Mouse (Mus musculus): ENCODE measurements around the gene Pagr1b. TPM values are rescaled to one million over a fixed set of nuclear protein-coding genes. Genes with fewer than 3 reads are reported as not detected.
A peak's percentile ranks its signal among the peaks of the same experiment; 100 is the strongest.

Pagr1b gene
- polyA plus RNA-seq, 1 experiment = not detected

DNA sequence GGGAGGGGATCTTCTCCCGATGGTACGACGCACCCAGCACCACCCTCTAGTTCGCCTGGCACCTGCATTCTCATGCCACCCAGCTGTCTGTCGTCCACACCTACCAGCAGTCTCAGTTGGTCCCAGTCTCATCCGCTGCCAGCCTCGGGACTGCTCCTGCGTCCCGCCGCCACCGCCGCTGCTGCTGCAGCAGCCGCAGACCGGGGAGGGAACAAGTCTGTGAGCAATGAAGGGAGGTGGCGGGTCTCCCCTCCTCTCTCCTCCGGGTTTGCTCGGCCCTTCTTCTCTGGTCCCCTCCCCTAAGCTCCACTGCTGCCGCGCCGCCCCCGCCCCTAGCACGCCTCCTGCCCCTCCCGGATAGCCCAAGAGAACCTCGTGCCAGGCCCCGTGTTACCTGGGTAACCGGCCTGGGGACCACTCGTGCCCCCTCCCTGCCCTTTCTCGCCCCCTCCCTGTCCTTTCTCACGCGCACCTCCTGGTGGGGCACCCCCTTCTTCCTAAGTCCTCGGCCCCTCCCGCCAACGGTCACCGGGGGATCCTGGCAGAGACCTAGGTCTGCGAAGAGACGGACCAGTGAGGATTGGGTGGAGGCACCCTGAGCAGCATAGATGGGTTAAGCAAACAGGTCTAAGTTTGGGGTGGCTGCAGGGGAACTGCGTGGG, 4.7 kb upstream of the Pagr1b start, which contains the start of the genes Gm42742 and Prrt2:
TSS of gene Gm42742 (minus strand) at position 197 of the 662 bp plus-strand sequence.
TSS of gene Prrt2 (minus strand) at position 311 of the 662 bp plus-strand sequence.
- Histone ChIP-seq H3K9me3 (ENCODE audit: control insufficient read depth, low read length) (no peaks in the 10 kb centered on the region), H3K27me3 (ENCODE audit: control insufficient read depth) (peaks cover 7% of the 10 kb centered on the region), H3K4me1 (ENCODE audit: control insufficient read depth) (peaks cover 72% of the 10 kb centered on the region), H3K4me3 (replicated peaks) (peak within 1 kb of the TSS; percentile 34), H3K36me3 (ENCODE audit: control insufficient read depth) (peaks cover 47% of the 10 kb centered on the region)
- TF ChIP-seq GATA1 (IDR thresholded peaks at IDR 0.05; ENCODE audit: low read length) = no peak
- no peak for TF ChIP-seq TAL1 (IDR thresholded peaks at IDR 0.05; ENCODE audit: low read length)

DNA sequence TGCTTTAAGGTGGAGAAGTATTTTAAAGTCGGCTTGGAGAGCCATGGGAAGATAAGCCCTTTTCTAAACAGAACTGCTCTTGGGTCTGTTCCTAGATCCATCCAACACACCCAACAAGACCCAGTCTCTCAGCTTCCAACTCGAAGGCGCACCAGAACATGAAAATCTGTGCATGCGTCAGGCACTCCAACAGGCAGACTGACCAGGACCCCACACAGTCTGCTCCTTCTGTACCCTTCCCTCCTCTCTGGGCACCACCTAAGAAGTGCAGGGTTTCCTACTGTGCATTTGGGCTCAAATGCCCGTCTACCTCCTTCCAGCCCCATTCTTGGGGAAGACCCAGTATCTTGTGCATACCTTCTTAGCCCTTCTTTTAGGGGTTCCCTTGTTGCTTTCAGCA, 4.2 kb upstream of the Pagr1b start:
- Histone ChIP-seq H3K9me3 (ENCODE audit: control insufficient read depth, low read length) (no peaks in the 10 kb centered on the region), H3K4me1 (ENCODE audit: control insufficient read depth) (peaks cover 74% of the 10 kb centered on the region), H3K27me3 (ENCODE audit: control insufficient read depth) (peaks cover 7% of the 10 kb centered on the region), H3K36me3 (ENCODE audit: control insufficient read depth) (peaks cover 49% of the 10 kb centered on the region), H3K4me3 (replicated peaks) (peak overlapping the region; percentile 34)
- TF ChIP-seq GATA1 (IDR thresholded peaks at IDR 0.05; ENCODE audit: low read length) (no peak), TAL1 (IDR thresholded peaks at IDR 0.05; ENCODE audit: low read length) (no peak)

DNA sequence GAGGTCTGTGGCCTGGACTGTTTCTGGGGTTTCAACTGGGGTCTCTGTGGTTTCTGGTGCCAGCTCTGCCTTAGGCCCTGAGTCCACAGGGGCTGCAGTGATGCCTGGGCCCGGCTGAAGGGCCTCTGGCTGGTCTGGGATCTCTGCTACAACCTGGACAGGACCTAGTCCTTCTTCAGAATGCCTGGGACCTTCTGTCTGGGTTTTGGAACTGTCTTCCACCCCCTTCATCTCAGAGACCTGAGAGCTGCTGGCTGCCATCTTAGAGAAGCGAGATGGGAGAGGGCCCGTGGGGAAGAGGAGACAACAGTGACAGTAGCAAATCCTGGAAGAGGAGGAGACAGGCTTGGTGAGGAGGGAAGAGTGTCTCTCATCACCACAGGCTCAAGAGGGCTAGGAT, 3.7 kb upstream of the Pagr1b start:
- Histone ChIP-seq H3K9me3 (ENCODE audit: control insufficient read depth, low read length) (no peaks in the 10 kb centered on the region), H3K4me3 (replicated peaks) (no peak overlapping the region), H3K36me3 (ENCODE audit: control insufficient read depth) (peaks cover 49% of the 10 kb centered on the region), H3K4me1 (ENCODE audit: control insufficient read depth) (peaks cover 74% of the 10 kb centered on the region), H3K27me3 (ENCODE audit: control insufficient read depth) (peaks cover 7% of the 10 kb centered on the region)
- TF ChIP-seq GATA1 (IDR thresholded peaks at IDR 0.05; ENCODE audit: low read length) (no peak), TAL1 (IDR thresholded peaks at IDR 0.05; ENCODE audit: low read length) (no peak)

DNA sequence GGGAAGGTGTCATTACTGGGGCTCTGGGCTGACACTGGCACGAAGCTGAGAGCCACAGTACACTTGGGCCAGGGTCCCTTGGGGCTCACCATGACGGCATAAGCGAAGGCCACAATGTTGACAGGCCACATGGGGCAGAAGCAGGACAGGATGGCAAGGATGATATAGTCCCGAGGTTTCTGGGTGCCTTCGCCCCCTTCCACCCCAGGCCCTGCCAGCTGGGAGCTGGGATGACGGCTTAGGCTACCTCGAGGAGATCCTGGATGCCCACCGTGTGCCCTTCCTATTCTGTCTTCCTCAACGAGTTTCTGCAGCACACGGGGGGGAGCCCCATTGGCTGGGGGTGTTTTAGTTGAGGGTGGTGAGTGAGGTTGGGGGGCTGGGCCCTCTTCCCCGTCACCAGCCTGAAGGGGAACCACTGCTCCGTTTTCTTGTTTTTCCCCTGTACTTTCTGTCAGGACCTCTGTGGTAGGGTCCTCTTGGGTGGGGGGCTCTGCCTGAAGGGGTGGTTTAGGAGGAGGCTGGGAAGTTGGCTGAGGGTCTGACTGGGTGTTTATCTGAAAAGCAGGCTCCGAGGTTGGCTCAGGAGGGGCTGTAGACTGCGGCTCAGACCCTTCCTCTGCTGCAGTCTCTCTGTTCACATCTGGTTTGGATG, 3.1 kb upstream of the Pagr1b start:
- Histone ChIP-seq H3K9me3 (ENCODE audit: control insufficient read depth, low read length) (no peaks in the 10 kb centered on the region), H3K27me3 (ENCODE audit: control insufficient read depth) (peaks cover 7% of the 10 kb centered on the region), H3K4me1 (ENCODE audit: control insufficient read depth) (peaks cover 74% of the 10 kb centered on the region), H3K36me3 (ENCODE audit: control insufficient read depth) (peaks cover 49% of the 10 kb centered on the region), H3K4me3 (replicated peaks) (no peak overlapping the region)
- TF ChIP-seq TAL1 (IDR thresholded peaks at IDR 0.05; ENCODE audit: low read length) = no peak
- TF ChIP-seq GATA1 (IDR thresholded peaks at IDR 0.05; ENCODE audit: low read length) = no peak

DNA sequence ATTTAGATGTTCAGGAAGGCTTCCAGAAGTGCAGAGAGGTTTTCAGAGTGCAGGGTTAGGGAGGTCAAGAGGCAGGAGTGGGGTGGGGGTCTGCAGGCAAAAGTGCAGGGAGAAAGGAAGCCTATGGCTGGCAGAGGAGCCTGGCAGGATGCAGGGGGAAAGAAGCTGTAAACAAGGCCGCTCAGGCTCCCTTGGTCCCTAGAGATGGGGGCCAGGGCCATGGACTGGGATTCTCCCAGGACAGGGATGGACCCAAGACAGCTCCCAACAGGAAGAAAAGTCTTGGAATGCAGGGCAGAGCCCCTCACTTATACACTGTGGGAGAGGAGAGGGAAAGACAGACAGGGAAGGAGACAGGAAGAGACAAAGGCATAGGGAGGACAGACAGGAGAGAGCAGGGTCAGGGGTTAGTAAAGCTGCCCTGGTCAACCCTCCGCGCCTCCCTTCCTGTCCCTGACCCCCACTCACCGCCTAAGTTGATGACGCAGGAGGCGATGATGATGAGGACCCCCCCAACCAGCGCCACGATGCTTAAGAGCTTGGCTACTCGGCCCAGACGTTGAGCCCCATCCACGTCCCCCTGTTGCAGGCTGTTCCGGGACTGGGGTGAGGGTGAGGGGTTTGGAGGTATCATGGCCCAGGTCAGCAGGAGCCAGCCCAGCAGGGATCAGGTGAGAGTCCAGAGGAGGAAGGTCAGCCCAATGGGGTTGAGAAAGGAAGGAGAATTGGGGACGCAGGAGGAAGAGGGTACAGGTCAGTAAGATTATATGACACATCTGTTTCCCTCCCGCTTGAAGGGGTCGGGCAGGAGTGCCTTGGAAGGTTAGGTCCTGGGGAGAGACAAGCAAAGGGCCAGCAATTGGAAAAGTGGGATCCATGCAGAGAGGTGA, 2.4 kb upstream of the Pagr1b start:
- Histone ChIP-seq H3K4me3 (replicated peaks) (no peak overlapping the region), H3K9me3 (ENCODE audit: control insufficient read depth, low read length) (no peaks in the 10 kb centered on the region), H3K4me1 (ENCODE audit: control insufficient read depth) (peaks cover 73% of the 10 kb centered on the region), H3K36me3 (ENCODE audit: control insufficient read depth) (peaks cover 47% of the 10 kb centered on the region), H3K27me3 (ENCODE audit: control insufficient read depth) (peaks cover 7% of the 10 kb centered on the region)
- TF ChIP-seq TAL1 (IDR thresholded peaks at IDR 0.05; ENCODE audit: low read length) = no peak
- TF ChIP-seq GATA1 (IDR thresholded peaks at IDR 0.05; ENCODE audit: low read length) = no peak

DNA sequence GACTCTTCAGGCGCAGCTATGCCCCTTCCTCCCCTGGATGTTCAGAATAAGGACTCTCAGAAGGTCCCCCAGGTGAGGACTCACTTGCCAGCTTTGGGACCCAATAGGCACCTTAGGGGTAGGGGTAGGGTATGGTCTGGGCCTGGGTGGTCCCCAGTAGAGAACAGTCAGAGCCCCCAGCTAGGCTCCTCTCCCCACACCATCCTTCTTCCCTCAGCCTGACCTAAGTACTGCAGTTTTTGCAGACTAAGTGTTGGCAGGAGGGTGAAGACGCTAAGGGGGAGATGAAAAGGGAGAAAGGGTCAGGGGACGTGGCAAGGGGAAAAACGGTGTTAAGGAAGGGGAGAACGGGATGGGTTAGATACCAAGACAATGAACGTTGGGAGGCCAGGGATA, 1.7 kb upstream of the Pagr1b start:
- Histone ChIP-seq H3K9me3 (ENCODE audit: control insufficient read depth, low read length) (no peaks in the 10 kb centered on the region), H3K4me1 (ENCODE audit: control insufficient read depth) (peaks cover 73% of the 10 kb centered on the region), H3K36me3 (ENCODE audit: control insufficient read depth) (peaks cover 47% of the 10 kb centered on the region), H3K27me3 (ENCODE audit: control insufficient read depth) (peaks cover 7% of the 10 kb centered on the region), H3K4me3 (replicated peaks) (no peak overlapping the region)
- TF ChIP-seq TAL1 (IDR thresholded peaks at IDR 0.05; ENCODE audit: low read length) (no peak), GATA1 (IDR thresholded peaks at IDR 0.05; ENCODE audit: low read length) (no peak)

DNA sequence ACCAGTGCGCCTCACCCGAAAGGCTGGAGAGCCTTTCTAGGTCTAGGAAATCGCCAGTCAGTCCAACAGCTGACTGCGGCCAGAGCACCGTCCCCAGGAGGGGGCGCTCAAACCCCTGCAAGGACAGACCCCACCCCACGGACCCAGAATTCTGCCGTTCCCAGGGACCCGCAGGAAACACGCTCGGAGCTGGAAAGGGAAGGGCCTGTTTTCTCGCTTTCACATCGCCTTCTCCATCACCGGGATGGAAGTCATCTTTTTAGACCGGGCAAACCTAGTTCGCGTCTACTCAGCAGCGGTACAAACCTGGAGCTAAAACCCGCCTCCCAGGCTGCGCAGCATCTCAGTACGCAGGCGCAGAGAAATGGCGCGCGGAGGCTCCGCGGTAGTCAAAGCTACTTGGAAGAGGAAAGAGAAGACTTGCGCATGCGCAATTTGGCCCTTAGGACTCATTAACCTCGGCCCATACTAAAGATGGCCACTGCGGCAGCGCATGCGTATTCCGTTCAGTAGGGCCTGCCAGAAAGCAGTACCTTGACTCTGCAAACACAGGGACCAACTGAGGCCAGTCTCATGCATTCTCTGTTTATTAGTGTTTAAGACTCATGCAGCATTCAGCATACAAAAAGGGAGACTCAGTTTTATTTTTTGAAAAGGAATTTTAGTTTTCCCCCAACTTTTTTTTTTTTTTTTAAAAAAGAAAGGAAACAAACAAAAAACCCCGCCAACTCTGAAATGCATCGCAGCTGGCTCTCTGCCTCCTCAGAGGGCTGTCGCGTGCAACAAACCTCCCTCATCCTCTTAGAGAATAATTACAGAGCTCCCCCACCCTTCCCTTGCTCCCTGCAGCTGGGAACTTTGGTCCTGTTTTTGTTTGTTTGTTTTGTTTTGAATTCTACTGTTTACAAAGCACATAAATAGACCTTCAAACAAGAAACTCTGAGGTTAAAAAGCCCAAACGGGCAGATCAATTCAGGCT, 976 bp upstream of the Pagr1b start, which contains the start of gene Pagr1a:
TSS of gene Pagr1a (minus strand) at position 382 of the 979 bp plus-strand sequence.
- Histone ChIP-seq H3K4me3 (replicated peaks) (peak within 1 kb of the TSS; percentile 81), H3K36me3 (ENCODE audit: control insufficient read depth) (peaks cover 46% of the 10 kb centered on the region), H3K27me3 (ENCODE audit: control insufficient read depth) (peaks cover 7% of the 10 kb centered on the region), H3K4me1 (ENCODE audit: control insufficient read depth) (peaks cover 71% of the 10 kb centered on the region), H3K9me3 (ENCODE audit: control insufficient read depth, low read length) (no peaks in the 10 kb centered on the region)
- no peak for TF ChIP-seq TAL1 (IDR thresholded peaks at IDR 0.05; ENCODE audit: low read length)
- no peak for TF ChIP-seq GATA1 (IDR thresholded peaks at IDR 0.05; ENCODE audit: low read length)

DNA sequence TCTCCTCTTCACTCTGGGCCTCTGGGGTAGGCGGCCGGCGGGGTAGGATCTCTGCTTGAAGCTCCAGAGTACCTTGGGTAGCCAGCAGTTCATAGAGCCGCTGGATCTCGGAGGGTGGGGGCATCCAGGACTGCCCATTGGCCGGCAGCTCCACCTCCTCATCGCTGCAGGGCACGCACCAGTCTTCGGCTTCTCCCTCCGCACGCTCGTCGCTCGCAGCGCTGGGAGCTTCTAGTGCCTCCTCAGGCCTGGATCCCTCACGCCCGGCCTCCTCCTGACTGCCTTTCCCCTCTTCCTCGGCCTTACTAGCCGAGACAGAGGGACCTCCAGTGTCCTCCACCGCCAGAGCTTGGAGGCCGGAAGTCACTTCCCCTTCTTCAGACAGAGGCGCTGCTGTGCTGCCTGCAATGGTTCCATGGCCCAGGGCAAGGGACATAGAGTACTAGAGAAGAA, 228 bp upstream of the Pagr1b start:
- TF ChIP-seq GATA1 (IDR thresholded peaks at IDR 0.05; ENCODE audit: low read length) = no peak
- H3K4me1 ChIP-seq (ENCODE audit: control insufficient read depth) = peaks cover 70% of the 10 kb centered on the region

More for the DNA sequence above, 228 bp upstream of the Pagr1b start:
- Histone ChIP-seq H3K27me3 (ENCODE audit: control insufficient read depth) (peaks cover 7% of the 10 kb centered on the region), H3K9me3 (ENCODE audit: control insufficient read depth, low read length) (no peaks in the 10 kb centered on the region), H3K4me3 (replicated peaks) (peak overlapping the region; percentile 81), H3K36me3 (ENCODE audit: control insufficient read depth) (peaks cover 45% of the 10 kb centered on the region)

Data from erythroblast, embryonic 14.5 days (primary cell).